Mouse (Mus musculus): ENCODE results near the gene Gba2.
"Not testable (repeated sequence)": the region's sequence is repeated elsewhere in the genome, so short reads cannot be mapped to it uniquely, and the experiment has no call there.

Gene Gba2

DNA sequence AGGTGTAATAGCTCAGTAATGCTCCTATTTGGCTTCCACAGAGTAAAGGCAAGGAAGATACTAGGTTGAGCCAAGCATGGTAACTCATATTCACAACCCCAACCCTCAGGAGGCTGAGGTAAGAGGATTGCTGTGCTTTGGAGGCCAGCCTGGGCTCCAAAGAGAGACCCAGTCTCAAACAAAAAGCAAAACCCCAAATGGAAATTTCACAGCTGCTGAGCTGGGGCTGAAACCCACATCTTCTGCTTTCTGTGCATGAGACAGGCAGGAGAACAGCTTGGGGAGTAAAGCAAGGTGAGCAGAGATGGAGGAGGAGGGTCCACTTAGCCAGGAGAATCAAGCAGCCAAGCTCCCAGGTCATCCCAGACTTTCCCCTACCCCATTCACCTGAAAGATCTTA, 24.8 kb downstream of the Gba2 start:
- no peak for DNase-seq (ENCODE audit: low read depth, low spot score)

GRCm38 (mm10) chr4:43552437-43552836, 26.2 kb downstream of the Gba2 start:
- DNase-seq (ENCODE audit: low read depth, low spot score) = no peak

GRCm38 (mm10) chr4:43551854-43552253, 26.8 kb downstream of the Gba2 start:
- not testable (repeated sequence) for DNase-seq (ENCODE audit: low read depth, low spot score)

DNA sequence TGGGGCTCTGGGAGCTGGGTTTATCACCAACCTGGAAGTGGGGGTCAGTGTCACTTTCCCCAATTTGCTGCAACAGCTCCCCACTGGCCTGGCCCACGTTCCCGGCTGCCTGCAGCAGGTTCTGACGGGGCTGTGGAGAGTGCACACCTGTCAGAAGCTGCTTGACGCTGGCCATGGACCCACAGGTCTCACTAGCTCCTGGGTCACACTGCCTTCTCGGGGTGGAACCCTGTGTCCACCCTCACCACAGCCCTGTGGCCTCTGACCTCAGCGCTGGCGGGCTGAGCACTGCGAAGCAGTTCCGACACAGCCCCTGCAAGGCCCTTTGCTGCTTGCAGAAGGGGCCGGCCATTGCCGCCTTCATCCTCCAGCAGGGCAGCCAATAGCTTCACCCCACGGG, 29.6 kb downstream of the Gba2 start:
- no peak for DNase-seq (ENCODE audit: low read depth, low spot score)

- DNase-seq (ENCODE audit: low read depth, low spot score) = no peak
Measured at GRCm38 (mm10) chr4:43547160-43547559, 31.5 kb downstream of the Gba2 start.

GRCm38 (mm10) chr4:43546375-43547047, 32.2 kb downstream of the Gba2 start:
- DNase-seq (ENCODE audit: low read depth, low spot score) = no peak

- no peak for DNase-seq (ENCODE audit: low read depth, low spot score)
Measured at GRCm38 (mm10) chr4:43542044-43542443, 36.6 kb downstream of the Gba2 start.

DNA sequence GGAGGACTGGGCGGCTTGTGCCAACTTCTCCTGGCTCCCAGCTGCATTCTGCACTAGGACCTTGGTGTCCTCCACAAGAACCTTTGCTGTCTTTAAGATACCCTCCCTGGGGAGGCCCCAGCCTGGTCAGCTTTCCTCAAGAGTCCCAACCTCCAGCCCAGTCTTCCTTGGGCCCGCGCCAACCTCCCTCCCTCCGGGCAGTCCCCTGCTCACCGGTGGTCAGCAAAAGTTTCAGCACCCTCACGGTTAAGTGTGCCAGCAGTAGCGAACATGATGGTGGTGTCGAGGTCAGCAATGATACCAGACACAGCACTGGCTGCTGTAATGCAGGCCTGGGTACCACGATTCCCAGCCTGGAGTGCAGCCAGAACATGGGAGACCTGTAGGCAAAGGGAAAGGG, 42.6 kb downstream of the Gba2 start:
- no peak for DNase-seq (ENCODE audit: low read depth, low spot score)

- DNase-seq (ENCODE audit: low read depth, low spot score) = no peak
Measured at GRCm38 (mm10) chr4:43535628-43536027, 43.0 kb downstream of the Gba2 start.

GRCm38 (mm10) chr4:43533270-43533669, 45.4 kb downstream of the Gba2 start:
- no peak for DNase-seq (ENCODE audit: low read depth, low spot score)

DNA sequence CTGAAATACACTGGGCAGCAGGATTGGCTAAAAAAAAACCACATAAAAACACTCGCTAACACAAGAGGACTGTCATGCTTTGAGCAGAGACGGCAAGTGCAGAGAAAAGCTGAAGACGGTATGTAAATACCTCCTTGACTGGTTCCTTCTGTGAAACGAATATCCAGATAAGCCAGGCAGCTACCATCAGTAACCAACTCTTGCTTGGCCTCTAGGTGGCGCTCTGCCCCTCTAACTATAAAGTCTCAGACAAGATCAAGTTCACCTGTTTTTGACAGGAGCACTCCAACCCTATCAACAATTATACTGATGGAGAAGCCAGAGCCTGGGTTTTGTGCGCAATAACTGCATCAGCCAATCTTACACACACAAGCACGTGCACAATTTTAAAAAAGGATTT, 48.1 kb downstream of the Gba2 start:
- peak; percentile 89 for DNase-seq (ENCODE audit: low read depth, low spot score)

DNA sequence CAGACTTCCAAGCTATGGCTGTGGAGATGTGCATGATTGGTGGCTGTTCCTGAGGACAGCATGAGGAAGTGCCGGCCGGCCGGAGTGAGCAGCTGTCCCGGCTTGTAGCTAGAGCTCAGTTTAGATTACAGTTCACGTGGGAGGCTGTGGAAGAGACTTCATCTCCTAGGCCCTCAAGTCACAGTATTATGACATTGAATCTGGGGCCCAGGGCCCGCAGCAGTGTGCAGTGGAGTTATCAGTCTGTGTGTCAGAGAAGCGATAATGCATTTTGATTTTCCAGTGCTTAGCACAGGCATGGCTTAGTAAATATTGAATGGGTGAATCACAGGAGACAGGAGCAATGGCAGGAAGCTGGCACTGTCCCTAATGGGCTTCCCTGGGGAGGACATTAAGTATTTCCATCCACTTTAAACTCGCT, 48.6 kb downstream of the Gba2 start:
- DNase-seq (ENCODE audit: low read depth, low spot score) = no peak

GRCm38 (mm10) chr4:43528487-43528886, 50.2 kb downstream of the Gba2 start:
- peak; percentile 54 for DNase-seq (ENCODE audit: low read depth, low spot score)

GRCm38 (mm10) chr4:43527880-43528279, 50.8 kb downstream of the Gba2 start:
- peak; percentile 85 for DNase-seq (ENCODE audit: low read depth, low spot score)

DNA sequence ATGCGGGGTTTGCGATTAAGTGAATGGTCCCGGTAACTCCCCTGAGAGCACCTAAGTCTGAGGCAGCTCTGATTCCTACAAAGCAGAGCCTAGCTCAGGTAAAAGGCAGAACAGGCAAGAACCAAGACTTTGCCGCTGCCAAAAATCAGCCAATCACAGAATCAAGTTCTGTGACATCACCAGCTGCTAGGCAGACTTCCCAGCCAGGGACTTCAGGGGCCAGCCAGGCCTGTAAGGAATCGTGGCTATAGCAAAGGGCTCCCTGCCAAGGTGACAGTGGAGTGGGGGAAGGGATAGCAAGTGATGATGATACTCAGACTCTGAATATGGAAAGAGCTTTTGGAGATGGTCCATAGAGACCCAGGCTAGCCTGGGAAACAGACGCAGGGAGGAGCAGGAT, 58.7 kb downstream of the Gba2 start:
- peak; percentile 86 for DNase-seq (ENCODE audit: low read depth, low spot score)

DNA sequence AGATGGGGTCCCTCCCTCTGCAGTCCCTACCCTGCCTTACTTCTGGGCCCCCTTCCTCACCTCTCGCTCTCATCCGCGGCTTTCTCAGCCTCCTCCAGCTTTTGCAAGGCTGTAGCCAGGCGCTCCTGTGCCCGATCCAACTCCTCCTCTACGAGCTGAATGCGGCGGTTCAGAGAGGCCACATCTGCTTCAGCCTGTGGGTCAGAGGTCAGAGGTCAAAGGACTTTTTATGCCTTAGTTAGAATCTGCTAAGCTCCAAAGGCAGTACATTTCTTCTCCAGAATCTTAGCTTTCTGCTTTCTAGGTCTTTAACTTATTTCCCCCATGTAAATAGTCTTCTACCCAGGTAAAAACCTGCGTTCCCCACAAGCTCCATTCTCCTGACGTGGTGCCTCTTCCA, 59.1 kb downstream of the Gba2 start:
- peak; percentile 42 for DNase-seq (ENCODE audit: low read depth, low spot score)
